Mouse (Mus musculus) testis, postnatal 14 days (tissue): ENCODE measurements around the gene Cacna1c.

ENCODE experiments used
- DNase-seq: peaks from one replicate; pipeline ENCODE4 v3.0.0; 2021; ENCODE audit warnings: low spot score

Cacna1c gene

DNA sequence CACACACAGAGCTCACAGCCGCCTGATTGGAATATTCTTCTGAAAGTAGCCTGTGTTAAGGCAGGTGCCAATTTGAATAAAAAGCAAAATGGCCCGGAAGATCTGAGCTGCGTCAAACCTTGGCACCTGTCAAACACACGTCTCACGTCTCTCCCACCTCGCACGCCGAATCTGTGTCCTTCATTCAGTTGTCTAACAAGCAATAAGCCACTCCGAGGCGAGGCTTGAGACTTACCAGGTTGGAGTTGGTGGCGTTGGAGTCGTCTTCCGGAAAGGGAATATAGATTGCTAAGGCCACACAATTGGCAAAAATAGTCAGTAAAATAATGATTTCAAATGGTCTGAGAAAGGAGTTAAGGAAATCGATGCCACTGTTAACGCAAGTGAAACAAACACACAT is 143.9 kb downstream of the Cacna1c start:
- DNase-seq, result no peak

GRCm38 (mm10) chr6:119051721-119052120 is 144.5 kb downstream of the Cacna1c start:
- no peak for DNase-seq

GRCm38 (mm10) chr6:119047340-119047739 is 148.9 kb downstream of the Cacna1c start:
- no peak for DNase-seq

DNA sequence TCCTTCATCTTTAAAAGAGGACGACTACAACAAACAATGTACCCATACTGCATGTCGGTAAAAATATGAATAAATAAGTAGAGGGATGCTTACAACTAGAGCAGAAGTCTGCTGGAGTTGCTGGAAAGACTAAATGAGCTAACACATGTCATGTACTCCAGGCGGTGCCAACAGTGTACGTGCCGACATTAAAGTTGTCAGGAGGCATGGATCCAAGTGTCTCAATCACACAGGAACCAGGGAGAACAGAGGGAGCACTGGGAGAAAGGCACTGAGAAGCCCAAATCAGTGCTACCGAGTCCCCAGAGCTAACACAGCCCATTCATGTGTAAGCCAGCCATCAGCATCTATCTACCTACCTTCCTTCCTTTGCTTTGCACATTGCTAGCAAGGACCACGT is 150.7 kb downstream of the Cacna1c start:
- DNase-seq, result no peak

- no peak for DNase-seq
These were observed 152.1 kb downstream of the Cacna1c start for GRCm38 (mm10) chr6:119044148-119044547.

- DNase-seq, result no peak
These were observed 153.4 kb downstream of the Cacna1c start for GRCm38 (mm10) chr6:119042803-119043202.

GRCm38 (mm10) chr6:119040961-119041360 is 155.3 kb downstream of the Cacna1c start:
- no peak for DNase-seq

- no peak for DNase-seq
These were observed 156.4 kb downstream of the Cacna1c start for GRCm38 (mm10) chr6:119039815-119040214.

DNA sequence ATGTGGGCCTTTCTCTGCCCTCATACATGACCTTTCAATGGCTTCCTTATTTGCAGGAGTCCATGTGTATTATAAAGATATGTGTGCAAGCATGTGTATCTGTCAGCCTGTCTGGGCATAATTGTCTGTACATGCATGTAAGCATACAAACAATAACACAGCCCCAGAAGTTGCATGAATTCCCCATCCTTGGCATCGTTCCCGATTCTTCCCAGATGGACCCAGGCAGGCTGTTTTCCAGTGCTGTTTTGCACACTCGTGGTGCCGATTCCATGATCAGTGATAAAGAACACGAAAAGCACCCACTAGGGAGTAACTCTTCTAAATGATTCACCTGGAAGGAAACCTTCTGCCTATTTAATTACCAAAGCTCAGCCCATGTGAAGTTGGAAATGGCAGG is 156.9 kb downstream of the Cacna1c start:
- no peak for DNase-seq

DNA sequence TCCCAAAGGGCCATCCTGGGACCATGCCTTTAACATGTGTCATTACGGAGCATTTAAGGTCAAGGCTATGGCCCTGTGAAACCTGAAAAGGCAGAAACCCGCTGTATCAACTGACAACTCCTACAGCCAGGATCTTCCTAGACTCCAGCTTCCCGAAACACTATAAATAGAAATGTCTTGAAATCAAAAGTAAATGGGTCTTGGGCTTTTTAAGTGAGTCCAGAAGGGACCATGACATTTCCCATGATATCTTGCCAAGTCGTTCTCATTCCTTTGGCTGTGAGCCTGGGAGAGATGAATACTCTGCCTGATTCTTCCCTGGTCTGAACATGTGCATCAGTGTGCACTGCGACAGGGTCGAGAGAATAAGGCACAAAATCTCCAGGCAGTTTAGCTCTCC is 158.4 kb downstream of the Cacna1c start:
- DNase-seq, result no peak

GRCm38 (mm10) chr6:119037047-119037446 is 159.2 kb downstream of the Cacna1c start:
- DNase-seq, result no peak

- no peak for DNase-seq
These were observed 160.9 kb downstream of the Cacna1c start for GRCm38 (mm10) chr6:119035361-119035760.

DNA sequence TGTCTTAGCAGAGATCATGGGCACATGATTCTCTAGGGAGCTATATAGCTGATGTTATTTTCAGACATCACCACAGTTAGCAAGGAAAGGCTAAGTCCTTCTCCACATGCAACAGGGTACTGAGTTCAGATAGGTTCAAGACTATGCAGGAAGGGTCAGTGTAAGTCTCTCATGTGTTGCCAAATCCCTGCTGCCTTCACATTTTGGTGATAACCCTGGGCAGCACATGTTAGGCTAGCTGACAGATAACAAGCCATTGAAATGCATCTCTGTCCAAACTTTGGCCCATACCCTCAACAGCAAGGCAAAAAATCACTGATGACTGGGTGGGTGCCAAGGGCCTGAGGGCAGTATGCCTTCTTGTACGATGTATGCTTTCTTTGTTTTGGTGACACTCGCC is 161.3 kb downstream of the Cacna1c start:
- no peak for DNase-seq

DNA sequence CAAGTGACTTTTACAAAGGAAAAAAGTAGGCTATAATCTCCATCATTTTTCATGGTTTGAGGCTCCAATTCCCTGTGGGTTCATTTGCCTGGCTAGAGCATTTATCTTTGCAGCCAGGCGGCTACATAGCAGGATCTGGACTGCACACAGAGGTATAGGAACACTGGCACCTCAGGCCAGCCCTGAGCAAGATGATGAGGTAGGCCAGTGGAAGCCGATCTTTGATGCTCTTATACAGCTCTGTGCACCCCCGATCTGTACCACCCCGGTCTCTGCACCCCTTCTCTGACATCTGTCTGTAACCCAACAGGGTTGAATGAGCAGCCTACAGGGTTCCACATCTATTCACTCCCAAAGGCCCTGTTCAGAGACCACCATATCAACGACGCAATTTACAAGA is 168.3 kb downstream of the Cacna1c start:
- DNase-seq, result no peak

GRCm38 (mm10) chr6:119022850-119023249 is 173.4 kb downstream of the Cacna1c start:
- no peak for DNase-seq

GRCm38 (mm10) chr6:119021226-119021625 is 175.0 kb downstream of the Cacna1c start:
- no peak for DNase-seq

DNA sequence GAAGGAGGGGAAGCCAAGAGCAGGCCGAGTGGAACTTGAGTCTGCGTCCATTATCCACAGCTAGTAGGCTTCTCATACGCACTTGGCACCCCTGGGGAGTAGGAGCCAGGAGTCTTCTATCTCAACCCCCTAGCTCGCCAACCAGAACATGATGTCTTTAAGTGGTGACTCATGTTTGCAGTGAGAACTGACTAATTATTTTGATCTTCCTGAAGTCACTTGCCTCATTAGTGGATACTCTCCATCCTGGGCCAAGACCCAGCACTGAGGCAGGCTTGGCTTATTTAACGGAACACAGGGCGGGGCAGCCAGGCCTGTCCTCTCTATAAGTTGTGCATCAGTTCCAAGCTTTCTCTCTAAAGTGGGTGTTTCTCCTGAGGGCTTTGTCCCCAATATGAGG is 177.3 kb downstream of the Cacna1c start:
- no peak for DNase-seq

DNA sequence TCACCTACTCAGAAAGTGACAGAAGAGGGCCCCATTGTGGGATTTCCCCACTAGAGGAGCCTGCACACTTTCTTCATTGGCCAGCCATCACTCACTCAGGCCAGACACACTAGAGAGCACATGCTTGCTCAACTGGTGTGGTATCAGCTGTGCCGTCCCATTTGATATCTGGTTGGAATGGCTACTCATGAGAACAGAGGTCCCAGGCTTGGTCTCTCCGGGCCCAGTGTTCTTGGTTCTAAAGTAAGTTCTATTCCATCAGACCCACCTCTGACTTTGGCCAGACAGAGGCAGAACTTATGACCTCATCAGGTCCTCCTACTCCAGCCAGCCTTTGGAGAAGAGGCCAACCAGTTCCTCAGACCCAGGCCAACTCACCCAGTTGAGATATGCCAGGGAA is 178.0 kb downstream of the Cacna1c start:
- no peak for DNase-seq

GRCm38 (mm10) chr6:119017498-119017897 is 178.7 kb downstream of the Cacna1c start:
- no peak for DNase-seq

GRCm38 (mm10) chr6:119015346-119015745 is 180.9 kb downstream of the Cacna1c start:
- DNase-seq, result no peak

DNA sequence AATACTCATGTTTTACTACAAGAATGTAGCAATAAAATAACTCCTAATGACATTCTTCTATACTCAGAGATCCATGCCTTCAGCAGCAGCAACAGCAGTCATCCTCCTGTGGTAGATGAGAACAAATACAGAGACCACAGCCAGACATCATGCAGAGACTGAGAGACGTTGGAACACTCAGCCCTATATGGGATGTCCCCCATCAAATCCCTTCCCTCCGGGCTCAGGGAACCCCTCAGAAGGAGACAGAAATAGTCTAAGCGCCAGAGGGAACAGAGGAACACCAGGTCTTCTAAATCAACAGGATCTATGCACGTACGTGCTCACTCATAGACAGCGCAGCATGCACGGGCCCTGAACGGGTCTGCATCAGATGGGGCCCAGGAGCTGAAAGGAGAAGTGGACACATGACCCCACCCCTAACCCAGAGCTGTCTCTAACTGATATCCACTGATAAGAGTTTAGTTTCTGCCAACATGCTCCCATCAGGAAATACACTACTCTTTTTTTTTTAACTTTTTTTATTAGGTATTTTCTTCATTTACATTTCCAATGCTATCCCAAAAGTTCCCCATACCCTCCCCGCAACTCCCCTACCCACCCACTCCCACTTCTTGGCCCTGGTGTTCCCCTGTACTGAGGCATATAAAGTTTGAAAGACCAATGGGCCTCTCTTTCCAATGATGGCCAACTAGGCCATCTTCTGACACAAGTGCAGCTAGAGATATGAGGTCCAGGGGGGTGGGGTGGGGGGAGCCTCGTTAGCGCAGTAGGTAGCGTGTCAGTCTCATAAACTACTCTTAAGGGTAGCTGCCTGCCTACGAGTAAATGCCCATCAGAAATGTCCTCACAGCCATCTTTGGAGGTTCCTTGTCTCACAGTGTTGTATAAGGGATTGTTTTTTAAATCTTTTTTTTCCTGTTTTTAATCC is 182.8 kb downstream of the Cacna1c start:
- no peak for DNase-seq

DNA sequence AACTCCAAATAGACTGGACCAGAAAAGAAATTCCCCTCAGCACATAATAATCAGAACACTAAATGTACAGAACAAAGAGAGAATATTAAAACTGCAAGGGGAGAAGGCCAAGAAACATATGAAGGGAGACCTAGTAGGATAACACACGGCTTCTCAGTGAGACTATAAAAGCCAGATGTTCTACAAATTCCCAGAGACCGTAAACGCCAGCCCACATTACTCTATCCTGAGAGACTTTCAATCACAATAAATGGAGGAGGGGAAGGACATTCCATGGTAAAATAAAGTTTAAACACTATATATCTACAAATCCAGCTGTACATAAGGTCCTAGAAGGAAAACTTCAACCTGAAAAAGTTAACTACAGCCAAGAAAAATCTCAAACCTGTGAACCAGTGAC is 185.3 kb downstream of the Cacna1c start:
- no peak for DNase-seq

GRCm38 (mm10) chr6:119009526-119009925 is 186.7 kb downstream of the Cacna1c start:
- no peak for DNase-seq

GRCm38 (mm10) chr6:119008638-119009166 is 187.5 kb downstream of the Cacna1c start:
- DNase-seq, result peak; percentile 19
